Mouse (Mus musculus) embryo, embryonic 10 days (tissue): ENCODE results near the gene Plcl1.
A peak's percentile ranks its signal among the peaks of the same experiment; 100 is the strongest.

Source experiments
- DNase-seq: peaks from one replicate; pipeline ENCODE4 v3.0.0-alpha.2; 2015; ENCODE audit warnings: low spot score

Plcl1 gene

DNA sequence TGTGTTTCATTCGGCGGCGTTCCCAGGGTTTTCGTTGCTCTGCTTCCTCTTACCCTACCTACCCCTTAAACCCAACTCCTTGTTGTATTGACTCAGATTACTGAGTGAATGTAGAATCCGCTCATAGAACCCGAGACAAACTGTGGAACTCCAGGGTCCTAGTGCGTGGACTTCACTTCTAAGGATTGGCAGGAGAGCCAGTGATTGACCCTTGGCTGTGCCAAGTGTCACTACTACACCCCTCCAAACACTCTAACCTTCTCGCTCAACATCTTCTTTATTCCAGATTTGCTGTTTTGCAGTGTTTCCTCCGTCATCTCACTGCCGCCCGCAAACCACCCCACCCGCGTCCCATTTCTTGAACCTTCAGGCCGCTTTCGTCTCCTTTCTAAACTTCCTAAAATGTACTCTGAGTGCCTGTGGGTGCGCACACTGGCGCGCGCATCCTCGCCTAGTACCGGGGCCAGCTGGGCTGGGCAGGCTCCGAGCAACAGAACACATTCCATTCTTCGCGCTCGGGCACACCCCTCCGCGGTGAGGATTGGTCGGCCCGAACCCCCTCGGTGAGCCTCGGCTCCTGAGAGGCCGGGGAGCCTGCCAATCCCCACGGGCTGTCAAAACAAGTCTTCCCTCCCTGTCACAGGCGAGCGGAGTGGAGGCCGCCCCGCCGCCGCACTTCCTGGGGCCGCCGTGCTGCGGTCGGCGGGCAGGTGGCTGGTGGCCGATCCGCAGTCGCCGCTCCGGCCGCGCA is at the start of gene Plcl1:
Plcl1 (plus strand) TSS at position 650 of the 751 bp plus-strand sequence.
- peak; percentile 93 for DNase-seq

DNA sequence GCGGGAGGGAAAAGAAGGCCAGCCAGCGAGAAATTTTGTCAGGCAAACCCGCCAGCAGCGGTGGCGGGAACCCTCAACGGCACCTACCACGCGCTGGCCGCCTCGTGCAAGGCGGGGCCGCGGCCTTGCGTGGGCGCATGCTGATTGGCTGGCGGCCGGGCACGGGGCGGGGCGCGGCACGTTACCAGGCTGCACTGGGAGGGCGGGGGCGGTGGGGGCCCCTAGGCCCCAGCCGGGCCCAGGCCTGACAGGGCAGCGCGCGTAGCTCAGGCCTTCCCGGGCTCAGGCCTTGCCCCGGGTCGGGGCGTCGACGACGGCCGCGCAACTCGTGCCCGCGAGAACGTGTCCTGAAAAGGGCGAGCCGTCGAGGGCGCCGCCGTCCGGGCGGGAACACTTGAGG is 43.1 kb upstream of the Plcl1 start:
- DNase-seq, result no peak

DNA sequence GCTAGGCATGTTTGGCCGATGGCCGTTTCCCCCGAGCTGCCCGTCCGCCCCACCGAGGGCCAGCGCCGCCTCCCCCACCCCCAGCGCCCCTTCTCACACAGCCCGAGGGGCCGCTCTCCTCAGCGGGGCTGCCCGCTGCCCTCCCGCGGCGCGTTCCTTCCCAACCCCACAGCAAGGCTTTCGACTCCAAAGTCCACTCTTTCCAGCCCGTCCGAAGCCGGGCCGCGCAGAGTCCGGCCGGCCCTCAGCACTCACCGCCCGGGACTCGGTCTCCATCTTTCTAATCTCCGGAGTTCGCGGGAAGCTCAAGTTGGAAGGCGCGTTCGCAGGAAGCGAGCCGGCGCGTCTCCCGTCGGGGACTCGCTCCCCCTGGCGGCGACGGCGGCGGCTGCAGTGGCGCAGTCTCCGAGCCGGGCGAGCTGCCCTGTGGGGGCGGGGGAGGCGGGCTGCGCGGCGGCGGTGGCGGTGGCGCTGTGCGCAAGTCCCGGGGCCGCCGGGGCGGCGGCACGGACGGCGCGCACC is 42.6 kb upstream of the Plcl1 start, which contains the start of gene Boll:
Boll (minus strand) TSS at position 426 of the 522 bp plus-strand sequence.
- DNase-seq, result peak; percentile 70

DNA sequence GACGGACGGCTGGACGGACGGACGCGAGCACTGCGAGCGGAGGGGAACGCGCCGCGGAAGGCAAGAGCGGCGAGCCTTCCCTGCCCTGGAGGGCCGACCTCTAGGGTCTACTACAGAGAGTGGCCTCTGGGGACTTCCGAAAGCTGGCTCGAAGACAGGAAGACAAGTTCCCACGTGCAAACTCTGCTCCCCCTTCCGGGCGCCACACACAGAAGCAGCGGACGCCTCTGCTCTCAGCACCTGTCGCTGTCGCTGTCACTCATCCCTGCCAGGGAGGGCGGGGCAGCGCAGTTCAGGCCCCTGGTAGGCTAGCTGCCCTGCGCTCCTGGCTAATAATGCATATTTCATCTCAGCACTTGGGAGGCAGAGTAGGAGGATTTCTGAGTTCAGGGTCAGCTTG is 42.1 kb upstream of the Plcl1 start:
- DNase-seq, result peak; percentile 60

DNA sequence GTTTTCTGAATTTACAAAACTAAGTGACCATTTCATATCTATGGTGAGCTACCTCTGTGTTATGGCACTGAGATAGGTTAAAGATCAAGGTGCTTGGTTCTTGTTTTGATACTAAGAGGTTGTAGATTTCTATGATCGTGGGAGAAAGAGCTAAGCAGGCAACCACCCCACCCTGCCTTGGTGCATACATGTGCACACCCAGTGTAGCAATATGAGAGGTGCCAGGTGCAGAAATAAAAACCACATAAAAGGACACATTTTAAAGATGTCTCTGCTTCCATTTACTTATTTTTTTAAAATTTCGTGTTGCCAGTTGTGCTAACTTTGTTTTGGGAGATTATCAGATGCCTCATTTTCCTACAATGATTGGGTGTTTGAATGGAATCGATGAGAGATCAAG is 33.1 kb upstream of the Plcl1 start:
- no peak for DNase-seq

DNA sequence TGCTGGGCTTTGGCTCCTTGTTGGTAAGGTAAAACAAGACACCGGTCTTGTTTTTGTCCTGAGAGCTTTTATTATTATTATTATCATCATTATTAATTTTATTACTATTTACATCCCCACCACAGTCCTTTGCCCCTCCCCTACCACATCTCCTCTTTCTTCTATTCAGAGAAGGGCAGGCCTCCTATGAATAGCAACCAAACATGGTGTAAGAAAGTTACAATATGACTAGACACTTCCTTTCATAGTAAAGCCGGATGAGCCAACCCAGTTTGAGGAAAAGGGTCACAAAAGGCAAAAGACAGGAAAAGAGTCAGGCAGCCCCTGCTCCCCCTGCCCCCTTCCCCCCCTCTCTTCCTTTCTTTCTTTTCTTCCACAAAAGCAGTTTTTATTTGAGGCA is 25.2 kb upstream of the Plcl1 start:
- no peak for DNase-seq

DNA sequence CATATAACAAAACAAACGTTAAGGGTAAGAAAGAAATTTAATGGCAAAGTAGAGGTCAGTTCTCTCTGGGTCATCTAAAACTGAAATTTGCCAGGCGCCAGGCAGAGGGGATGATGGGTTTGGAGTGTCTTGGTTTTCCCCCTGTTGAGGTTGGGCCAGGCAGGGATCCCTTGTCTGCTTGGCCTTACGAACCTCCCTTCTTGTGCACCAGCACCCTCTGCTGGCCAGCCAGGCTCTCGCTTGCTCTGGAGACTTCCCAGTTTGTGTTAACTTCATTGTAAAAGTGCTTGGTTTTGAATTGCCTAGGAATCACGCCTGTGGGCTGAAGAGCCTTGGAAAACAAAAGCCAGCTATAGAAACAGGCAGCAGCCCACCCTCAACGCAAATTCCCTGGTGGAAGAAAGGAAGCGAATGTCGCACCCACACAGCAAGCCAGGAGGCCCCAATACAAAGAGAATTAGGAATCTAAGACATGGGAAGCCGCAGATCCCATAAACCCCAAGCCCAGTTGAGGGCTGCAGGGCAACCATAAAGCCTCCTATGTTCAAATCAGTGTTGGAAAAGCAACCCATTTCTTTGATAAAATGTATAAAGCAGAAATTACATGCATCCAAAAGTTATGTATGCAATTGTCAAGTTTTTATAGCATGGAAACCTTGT is 22.5 kb upstream of the Plcl1 start:
- peak; percentile 94 for DNase-seq

DNA sequence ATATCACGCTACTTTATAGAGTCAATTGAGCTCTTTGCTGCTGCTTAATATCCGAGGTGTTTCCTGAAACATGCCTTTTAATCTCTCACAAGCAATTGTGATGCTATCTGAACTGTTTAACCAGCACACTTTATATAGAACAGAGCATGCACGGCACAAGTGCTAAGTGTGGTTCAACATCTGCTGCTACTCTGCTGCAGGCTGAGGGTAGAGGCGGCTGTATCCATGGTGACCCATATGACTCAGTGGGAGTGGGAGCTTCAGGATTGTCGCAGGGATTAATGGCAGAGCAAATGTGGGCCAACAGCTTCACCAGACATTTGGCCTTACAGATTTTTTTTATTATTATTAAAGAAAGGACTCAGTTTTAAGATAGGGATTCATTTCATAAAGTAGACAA is 5.8 kb upstream of the Plcl1 start:
- no peak for DNase-seq

DNA sequence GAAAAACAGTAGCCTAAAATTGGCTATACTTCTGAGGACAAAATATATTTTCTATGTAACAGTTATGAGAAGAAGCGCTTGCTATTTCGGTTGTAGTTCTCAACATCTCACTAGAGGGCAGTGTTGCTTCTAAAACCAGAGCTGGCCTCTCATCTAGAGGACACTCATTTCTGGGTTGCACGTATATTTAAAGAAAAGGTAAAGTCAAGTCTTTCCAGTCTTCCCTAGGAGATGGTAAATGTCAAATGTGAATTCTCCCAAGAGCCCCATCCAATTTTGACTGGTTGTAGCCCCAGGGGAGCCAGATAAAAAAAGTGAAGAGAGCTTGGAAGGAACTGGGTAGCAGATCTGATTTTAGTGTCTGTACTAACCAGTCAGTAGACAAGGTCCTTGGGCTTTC is 1.3 kb upstream of the Plcl1 start:
- DNase-seq, result peak; percentile 84

DNA sequence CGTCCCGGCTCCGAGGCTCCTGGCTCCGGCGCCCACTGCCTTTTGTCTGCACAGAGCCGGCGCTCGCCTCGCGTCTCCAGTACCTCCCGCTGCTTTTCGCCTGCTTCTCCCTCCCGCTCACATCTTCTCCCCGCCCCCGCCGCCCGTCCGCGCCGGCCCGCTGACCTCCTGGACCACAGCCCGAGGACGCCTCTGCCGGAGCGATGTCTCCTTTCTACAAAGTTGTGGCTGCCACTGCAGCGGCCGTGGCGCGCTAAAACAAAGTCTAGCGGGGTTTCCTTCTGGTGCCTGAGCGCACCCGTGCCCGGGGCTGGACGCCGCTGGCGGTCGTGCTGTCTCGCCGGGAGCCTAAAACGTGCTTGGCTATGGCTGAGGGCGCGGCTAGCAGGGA is 297 bp downstream of the Plcl1 start:
- no peak for DNase-seq

DNA sequence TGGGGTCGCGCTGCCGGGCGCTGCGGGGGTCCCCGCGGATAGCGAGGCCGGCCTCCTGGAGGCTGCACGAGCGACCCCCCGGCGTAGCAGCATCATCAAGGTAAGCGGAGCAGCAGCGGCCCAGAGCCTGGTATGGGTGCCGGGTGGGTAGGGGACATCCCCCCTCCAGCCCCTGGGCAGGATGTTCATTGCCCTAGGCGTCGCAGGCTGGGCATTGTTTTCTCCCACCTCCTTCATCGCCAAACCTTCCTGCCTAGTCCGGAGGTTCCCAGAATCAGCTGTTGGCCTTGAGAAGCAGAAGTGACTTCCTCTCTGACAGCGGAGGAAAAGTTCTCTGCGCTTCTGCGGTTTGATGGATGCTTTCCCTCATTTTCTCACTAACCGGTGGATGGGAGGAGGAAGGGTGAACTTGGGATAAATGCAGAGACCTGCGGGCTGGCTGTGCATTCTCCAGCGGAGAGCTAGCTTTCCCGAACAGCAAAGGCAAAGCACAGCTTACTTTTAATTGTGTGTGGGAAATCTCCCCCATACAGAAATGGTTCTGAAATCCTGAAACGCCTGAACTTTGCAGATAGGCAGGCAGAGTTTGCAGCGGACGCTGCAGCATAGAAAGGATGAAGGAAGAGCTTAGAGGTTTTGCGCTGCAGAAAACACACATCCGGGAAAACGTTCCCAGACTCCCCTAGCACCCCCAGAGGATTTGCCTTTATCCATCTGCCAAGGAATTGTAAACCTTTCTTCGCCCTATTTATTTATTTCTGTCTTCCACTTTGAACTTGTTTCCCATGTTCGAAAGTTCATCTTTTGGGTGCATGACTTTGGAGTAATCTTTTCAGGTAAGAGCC is 1.0 kb downstream of the Plcl1 start:
- DNase-seq, result peak; percentile 53

DNA sequence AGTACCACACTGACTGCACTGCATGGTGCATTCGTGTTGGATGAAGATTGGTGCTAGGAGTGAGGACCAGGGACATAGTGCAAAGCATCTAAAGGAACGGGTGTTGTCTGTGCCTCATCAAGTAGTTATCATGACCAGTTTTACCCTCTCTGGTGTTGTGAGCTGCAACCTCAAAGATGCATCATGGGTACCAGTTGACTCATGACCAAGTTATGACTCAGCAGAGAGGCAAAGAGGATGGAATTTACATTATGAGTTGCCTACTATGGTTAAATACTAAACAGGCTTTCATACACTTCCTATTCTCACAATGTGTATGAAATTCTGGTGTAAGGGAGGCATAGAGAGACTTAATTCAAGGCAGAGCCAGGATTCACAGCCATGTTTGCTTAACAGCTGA is 4.9 kb downstream of the Plcl1 start:
- no peak for DNase-seq

DNA sequence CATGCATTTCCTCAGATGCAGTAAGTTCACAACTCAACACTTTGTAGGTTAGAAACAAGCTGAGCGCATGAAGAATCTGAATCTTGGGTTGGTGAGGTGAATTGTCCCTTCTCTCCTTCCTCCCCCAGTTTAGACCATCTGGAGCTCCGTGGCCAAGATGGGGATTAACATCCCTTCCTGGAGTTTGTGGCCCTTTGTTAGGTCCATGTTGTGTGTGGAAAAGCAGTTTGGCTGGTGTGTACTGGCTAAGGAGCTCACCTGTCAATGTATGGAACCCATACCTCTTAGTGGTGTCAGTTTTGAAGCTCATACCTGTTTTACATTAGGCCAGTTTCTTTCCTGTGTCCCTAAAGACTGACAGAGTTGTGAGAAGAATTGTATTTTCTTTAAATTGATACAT is 5.4 kb downstream of the Plcl1 start:
- no peak for DNase-seq

DNA sequence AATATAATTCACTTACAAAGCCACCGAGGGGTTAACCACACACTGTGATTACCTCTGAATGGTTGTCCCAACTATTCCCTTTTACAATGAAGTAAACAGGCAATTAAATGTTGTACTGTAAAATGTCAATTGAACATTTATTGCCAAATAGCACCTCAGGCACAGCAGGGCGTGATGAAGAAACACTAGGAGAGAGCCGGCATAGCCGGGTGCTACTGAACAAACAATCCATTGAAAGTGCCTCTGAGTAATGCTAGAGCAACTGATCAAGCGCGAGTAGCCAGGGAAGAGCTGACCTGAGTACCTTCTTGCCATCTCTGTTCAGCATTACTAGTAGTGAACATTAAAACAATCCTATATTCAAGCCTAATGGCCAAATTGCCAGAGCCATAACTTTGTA is 6.8 kb downstream of the Plcl1 start:
- DNase-seq, result no peak

DNA sequence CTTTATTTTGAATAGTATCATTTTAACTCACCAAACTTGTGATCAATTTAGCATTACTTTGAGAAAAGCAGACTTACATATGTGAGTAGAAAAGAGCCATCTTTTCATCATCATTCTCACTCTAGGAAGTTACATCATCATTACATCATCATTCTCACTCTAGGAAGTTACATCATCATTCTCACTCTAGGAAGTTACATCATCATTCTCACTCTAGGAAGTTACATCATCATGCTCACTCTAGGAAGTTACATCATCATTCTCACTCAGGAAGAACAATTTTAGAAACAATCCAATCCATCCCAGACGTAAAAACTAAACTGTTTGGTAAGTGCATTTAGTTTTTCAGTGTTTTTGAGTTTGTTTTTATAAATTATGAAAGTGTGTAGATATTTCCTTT is 7.8 kb downstream of the Plcl1 start:
- no peak for DNase-seq

DNA sequence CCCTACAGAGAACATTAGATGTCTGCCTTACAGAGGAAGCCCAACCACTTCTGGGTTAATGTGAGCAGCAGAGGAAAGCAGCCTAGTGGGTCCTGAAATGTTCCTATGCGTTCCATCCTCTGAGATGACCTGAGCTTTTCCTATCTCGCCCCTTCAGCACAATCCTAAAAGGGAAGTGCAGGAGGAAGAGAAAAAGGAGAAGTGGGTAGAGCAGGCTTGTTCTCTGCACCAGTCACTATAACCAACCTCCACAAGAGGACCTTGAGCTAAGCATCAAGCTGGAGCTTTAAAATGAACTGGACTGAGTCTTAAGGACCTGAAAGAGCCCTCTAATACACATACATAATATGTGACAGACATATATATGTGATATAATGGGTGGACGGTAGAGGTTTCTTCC is 13.2 kb downstream of the Plcl1 start:
- no peak for DNase-seq

DNA sequence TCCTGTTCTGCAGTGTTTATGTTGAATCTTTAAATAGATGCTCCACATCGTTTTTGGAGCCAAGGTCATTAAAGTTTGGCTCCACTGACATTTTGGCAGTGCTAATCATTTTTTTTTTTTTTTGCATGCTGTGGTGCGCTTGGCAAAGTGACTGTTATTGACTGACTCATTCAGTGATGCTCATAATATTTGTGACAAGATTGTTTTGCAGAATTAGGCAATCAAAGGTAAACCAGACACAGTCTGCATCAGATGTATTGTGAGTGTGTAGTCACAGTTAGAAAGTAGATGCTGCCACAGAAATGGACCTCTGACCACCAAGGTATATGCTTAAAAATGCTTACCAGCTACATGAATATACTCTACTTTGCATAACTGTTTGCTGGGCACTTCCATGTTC is 21.9 kb downstream of the Plcl1 start:
- no peak for DNase-seq

DNA sequence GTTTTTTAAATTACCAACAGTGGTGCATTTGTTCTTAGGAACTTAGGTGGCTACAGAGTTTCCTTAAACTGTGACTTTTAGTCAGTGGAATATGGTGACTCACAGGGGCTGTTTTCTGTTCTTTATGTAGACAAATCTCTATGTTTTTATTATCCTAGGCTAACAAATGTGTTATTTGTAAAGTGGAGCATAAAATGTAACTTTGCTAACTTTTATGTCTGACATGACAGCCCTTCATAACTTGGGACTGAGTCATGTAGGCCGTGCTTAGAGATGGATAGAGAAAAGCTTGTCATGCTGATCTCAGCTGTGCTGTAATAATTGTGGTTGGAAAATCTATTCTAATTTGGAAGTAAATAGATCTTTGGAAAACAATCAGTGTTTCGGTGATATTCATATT is 23.3 kb downstream of the Plcl1 start:
- no peak for DNase-seq

DNA sequence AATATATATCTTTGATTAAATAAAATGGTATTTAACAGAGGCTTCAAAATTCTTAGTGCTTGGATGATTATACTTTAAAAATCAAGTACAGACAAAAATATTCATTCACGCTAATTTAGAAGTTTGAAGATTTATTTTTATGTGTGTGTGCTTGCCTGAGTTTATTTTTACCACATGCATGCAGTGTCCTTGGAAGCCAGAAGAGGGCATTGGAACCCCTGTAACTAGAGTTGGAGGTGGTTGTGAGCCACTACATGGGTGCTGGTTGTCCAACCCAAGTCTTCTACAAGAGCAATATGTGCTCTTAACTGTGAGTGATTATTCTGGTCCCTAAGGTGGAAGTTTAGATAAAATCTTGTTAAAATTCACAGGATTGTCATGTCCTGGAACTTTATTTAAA is 24.0 kb downstream of the Plcl1 start:
- DNase-seq, result no peak

DNA sequence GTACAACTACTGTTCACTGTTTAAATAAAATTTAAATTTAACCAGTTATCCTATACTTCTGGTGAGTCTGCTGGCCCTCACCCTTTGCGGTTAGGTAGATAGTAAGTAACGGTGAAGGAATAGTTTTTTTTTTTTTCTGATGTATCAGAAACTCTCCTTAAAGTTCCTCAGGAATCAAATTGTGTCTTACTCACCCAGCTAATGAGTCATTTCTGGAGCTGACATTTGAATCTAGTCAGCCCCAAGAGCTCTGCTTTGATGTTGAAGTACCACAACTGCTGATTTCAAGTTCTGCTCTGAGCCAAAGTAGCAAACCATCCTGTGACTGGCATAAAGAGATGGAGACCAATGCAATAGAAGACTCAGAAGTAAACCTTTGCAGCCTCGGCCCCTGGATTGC is 24.9 kb downstream of the Plcl1 start:
- DNase-seq, result no peak

DNA sequence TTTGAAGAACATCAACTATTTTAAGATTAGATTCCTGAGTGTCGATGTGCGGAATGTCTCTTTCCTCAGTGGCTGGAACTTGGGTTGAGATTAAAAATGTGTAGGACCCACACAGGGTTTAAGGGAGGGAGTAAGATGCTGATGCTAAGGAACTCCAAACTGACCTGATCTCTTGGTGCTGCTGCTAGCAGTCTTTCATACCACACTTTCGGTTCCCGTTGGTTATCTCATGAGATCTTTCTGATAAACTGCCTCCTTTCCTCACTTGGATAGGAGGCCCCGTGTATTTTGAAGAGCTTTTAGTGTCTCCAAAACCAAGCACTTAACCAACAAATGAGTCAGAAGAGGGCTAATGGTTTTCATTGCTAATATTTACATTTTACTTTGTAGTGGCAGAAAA is 30.9 kb downstream of the Plcl1 start:
- no peak for DNase-seq

DNA sequence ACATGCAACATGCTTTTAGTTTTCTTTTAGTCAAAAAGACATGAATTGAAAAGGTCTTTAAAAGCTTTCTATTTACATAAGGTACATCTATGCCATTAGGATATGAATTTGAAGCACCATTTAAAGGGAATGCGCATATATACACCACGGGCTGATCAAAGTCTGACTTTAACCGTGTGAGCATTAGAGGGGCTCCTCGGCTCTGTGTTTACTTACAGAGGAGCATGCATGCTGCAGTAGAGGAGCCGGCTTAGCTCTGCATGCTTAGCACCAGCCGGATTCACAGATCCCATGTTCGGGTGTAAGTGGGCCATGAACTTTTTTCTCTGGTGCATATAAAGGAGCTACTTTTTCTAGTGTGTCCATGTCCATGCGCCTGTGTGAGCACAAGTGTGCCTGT is 31.4 kb downstream of the Plcl1 start:
- DNase-seq, result no peak

DNA sequence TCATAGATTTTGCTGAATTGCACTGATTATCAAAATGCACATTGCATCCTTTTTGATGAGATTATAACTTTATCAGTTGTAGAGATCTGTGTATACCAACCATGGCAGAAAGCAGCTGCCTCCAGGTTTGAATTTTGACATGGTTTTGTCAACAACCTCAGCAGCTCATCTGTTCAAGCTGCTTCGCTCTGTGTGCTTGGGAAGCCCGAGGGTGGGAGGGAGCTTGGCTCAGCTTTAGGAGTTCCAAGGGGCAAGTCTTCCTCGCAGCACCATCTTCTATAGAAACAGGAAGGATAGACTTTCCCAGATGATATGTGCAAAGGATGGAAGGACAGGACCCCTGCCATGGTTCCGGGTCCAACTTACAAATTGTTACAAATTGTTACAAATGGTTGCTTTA is 32.9 kb downstream of the Plcl1 start:
- no peak for DNase-seq
